Mouse (Mus musculus) embryonic facial prominence, embryonic 12.5 days (tissue): ENCODE results near the gene Cdk14. TPM values are rescaled to one million over a fixed set of nuclear protein-coding genes. Genes with fewer than 3 reads are reported as not detected.
A peak's percentile ranks its signal among the peaks of the same experiment; 100 is the strongest.

Experiments used
- ATAC-seq: fragments of 200-750 bp; cut with Nextera tagmentation; 2 replicates; pipeline ENCODE4 v1.8.0; 2017; ENCODE audit not compliant: insufficient number of reproducible peaks, insufficient read depth, low FRiP score, low TSS enrichment
- H3K27ac ChIP-seq: fragments of 300-500 bp; sonication (generic); 2 replicates; pipeline ENCODE4 v1.5.1; 2016; ENCODE audit warnings: mild to moderate bottlenecking
- H3K27me3 ChIP-seq: fragments of 300-500 bp; sonication (generic); 2 replicates; pipeline ENCODE4 v1.6.1; 2016; ENCODE audit warnings: mild to moderate bottlenecking, moderate library complexity
- H3K36me3 ChIP-seq: fragments of 300-500 bp; sonication (generic); 2 replicates; pipeline ENCODE4 v1.6.1; 2016; ENCODE audit warnings: mild to moderate bottlenecking
- H3K4me1 ChIP-seq: fragments of 300-500 bp; sonication (generic); 2 replicates; pipeline ENCODE4 v1.6.1; 2016
- H3K4me2 ChIP-seq: fragments of 300-500 bp; sonication (generic); replicated peaks from 2 replicates; pipeline ENCODE4 v1.6.1; 2016; ENCODE audit warnings: mild to moderate bottlenecking, moderate library complexity
- H3K4me3 ChIP-seq: fragments of 300-500 bp; sonication (generic); 2 replicates; pipeline ENCODE4 v1.5.1; 2016; ENCODE audit warnings: mild to moderate bottlenecking
- H3K9ac ChIP-seq: fragments of 300-500 bp; sonication (generic); 2 replicates; pipeline ENCODE4 v1.6.1; 2016; ENCODE audit warnings: mild to moderate bottlenecking, moderate library complexity
- H3K9me3 ChIP-seq: fragments of 300-500 bp; sonication (generic); 2 replicates; pipeline ENCODE4 v1.6.1; 2016; ENCODE audit warnings: mild to moderate bottlenecking, moderate library complexity
- WGBS: fragments of 180-500 bp; shearing (Covaris S2); methylation state at CpG from one replicate; pipeline ENCODE4 v1.1.7; 2016; 5-methylcytosine and 5-hydroxymethylcytosine counted together
- polyA plus RNA-seq: library from polyadenylated mRNA; unstranded; fragments of >200 nt; fragmentation: Nextera tagmentation; extraction: Ambion mirVana; gene quantifications from 2 replicates; pipeline ENCODE4 v1.2.1, GENCODE M21; 2016

Cdk14 gene
- polyA plus RNA-seq, 1 experiment from 2014 or later: 36.1 TPM

- no peaks in the 10 kb centered on the region for H3K9me3 ChIP-seq
- H3K4me3 ChIP-seq: no peak overlapping the region
- H3K36me3 ChIP-seq: no peaks in the 10 kb centered on the region
- WGBS: 49% methylated on average over 5 of the region's 5 CpGs
- ATAC-seq: no peak
- H3K4me2 ChIP-seq: no peak overlapping the region
- no peak overlapping the region for H3K27ac ChIP-seq
- 0 out of 2 replicates have a peak, but pooled peaks cover 6% of the 10 kb centered on the region for H3K4me1 ChIP-seq
- no peaks in the 10 kb centered on the region for H3K27me3 ChIP-seq
- H3K9ac ChIP-seq: no peak overlapping the region
Measured at GRCm38 (mm10) chr5:4858032-4858641, 562.0 kb downstream of the Cdk14 start.

DNA sequence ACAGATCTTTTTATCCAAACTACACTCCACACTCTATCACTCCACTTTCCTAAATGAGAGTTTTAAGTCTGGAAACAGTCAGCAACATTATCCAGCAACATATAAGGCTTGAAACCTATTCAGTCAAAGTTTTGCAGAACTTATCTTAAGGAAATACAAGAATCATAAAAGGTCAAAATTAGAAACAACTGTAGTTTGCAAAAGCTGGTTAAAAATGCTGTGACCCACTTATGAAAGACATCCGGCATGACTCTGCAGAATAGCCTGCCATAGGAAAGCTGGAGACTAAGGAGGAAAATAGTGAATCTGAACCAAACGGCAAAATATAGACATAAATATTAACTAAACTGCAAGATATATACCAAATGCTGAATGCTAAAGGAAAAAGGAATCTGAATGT, 566.6 kb downstream of the Cdk14 start:
- H3K4me3 ChIP-seq: no peak overlapping the region
- H3K27ac ChIP-seq: no peak overlapping the region
- H3K9me3 ChIP-seq: no peaks in the 10 kb centered on the region
- 0 out of 2 replicates have a peak, but pooled peaks cover 6% of the 10 kb centered on the region for H3K4me1 ChIP-seq
- H3K4me2 ChIP-seq: no peak overlapping the region
- H3K36me3 ChIP-seq: no peaks in the 10 kb centered on the region
- no peaks in the 10 kb centered on the region for H3K27me3 ChIP-seq
- WGBS: 85% methylated on average over 2 of the region's 2 CpGs
- no peak overlapping the region for H3K9ac ChIP-seq
- ATAC-seq: no peak

- ATAC-seq: no peak
- H3K36me3 ChIP-seq: no peaks in the 10 kb centered on the region
Measured at GRCm38 (mm10) chr5:4852711-4853320, 567.3 kb downstream of the Cdk14 start.

GRCm38 (mm10) chr5:4851934-4852710, 568.0 kb downstream of the Cdk14 start:
- Histone ChIP-seq H3K4me2 (no peak overlapping the region), H3K9me3 (no peaks in the 10 kb centered on the region), H3K9ac (no peak overlapping the region), H3K27me3 (no peaks in the 10 kb centered on the region), H3K36me3 (no peaks in the 10 kb centered on the region), H3K4me3 (no peak overlapping the region), H3K27ac (no peak overlapping the region), H3K4me1 (no peaks in the 10 kb centered on the region)
- ATAC-seq: no peak
- 85% methylated on average over 9 of the region's 9 CpGs for WGBS

More at GRCm38 (mm10) chr5:4852711-4853320, 567.3 kb downstream of the Cdk14 start:
- WGBS: 68% methylated on average over 6 of the region's 6 CpGs
- Histone ChIP-seq H3K4me2 (no peak overlapping the region), H3K27me3 (no peaks in the 10 kb centered on the region), H3K9me3 (no peaks in the 10 kb centered on the region), H3K27ac (no peak overlapping the region), H3K4me3 (no peak overlapping the region), H3K9ac (no peak overlapping the region), H3K4me1 (0 out of 2 replicates have a peak, but pooled peaks cover under 1% of the 10 kb centered on the region)

DNA sequence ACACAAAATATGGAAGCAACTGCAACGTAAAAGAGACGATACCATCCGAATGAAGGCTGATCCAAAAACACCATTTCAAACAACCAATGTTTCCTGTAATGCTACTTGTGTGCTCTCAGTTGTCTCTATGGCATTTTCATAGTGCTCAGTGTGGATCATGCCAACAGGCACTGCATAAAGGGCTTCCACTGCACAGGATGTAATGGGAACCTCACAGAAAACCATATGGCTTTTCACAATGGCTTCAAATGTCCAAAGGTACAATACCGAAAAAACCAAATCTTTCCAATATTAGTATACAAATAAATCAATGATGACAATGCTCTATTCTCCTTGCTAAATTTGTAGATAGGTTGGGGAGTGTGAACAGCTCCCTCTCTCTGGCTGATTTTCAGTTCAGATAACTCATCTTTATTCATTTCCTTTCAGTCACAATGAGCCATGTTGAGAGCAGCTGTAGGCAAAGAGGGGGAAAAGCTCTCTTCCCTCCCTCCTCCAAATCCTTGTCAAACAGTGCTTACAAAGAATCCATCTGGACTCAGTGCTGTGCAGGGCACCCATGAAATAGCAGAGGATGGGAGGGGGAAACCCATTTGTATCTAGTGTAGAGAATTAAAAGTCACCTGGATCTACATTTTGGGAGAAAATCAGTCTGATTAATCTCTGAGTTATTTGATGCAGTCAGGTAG, 568.7 kb downstream of the Cdk14 start:
- whole genome bisulfite sequencing: 95% methylated on average over 4 of the region's 4 CpGs
- ATAC-seq: no peak

DNA sequence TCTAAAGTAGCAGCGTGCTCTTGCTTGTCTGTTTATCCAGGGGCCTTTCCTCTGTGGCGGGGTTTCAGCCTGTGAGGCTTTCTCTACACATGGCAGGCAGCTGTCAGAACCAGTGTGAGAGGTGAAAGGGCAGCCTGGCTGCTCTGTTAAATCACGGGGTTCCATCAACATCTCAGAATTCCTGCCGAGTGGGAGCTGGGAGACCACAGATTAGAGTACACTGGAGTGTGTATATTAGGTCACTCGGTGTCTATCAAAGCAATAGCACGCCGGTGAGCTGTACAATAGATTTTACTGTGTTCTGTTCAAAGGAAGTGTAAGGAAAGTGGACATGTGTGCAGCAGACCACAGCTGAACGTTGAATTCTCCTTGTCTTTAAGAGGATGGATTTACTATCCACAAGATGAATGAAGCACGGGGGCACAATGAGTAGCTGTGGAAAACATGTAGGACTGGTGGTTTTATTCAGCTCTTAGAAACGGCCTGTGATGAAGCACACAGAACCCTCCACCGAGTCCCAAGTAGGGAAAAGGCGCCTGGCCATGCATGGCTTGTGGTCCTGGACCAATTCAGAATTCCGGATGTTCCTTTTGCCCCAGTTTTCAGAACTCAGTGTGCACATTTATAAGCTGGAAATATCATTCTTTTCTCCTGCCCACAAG, 585.2 kb downstream of the Cdk14 start:
- Histone ChIP-seq H3K4me2 (no peak overlapping the region), H3K27ac (peak overlapping the region; percentile 57), H3K9me3 (no peaks in the 10 kb centered on the region), H3K4me1 (peaks cover 18% of the 10 kb centered on the region), H3K4me3 (no peak overlapping the region), H3K27me3 (no peaks in the 10 kb centered on the region), H3K9ac (no peak overlapping the region), H3K36me3 (no peaks in the 10 kb centered on the region)
- WGBS: 16% methylated on average over 13 of the region's 13 CpGs
- peak; percentile 64; the same call in 1 of the 2 replicates for ATAC-seq

More for the DNA sequence above, 568.7 kb downstream of the Cdk14 start:
- Histone ChIP-seq H3K27me3 (no peaks in the 10 kb centered on the region), H3K9ac (no peak overlapping the region), H3K4me3 (no peak overlapping the region), H3K36me3 (no peaks in the 10 kb centered on the region), H3K27ac (no peak overlapping the region), H3K4me2 (no peak overlapping the region), H3K9me3 (no peaks in the 10 kb centered on the region), H3K4me1 (no peaks in the 10 kb centered on the region)

- 48% methylated on average over 11 of the region's 11 CpGs for WGBS
- Histone ChIP-seq H3K4me2 (no peak overlapping the region), H3K27me3 (no peaks in the 10 kb centered on the region), H3K27ac (no peak overlapping the region), H3K4me3 (no peak overlapping the region), H3K4me1 (peaks cover 18% of the 10 kb centered on the region), H3K36me3 (no peaks in the 10 kb centered on the region), H3K9me3 (no peaks in the 10 kb centered on the region), H3K9ac (no peak overlapping the region)
- no peak for ATAC-seq
Measured at GRCm38 (mm10) chr5:4833940-4834339, 586.2 kb downstream of the Cdk14 start.

DNA sequence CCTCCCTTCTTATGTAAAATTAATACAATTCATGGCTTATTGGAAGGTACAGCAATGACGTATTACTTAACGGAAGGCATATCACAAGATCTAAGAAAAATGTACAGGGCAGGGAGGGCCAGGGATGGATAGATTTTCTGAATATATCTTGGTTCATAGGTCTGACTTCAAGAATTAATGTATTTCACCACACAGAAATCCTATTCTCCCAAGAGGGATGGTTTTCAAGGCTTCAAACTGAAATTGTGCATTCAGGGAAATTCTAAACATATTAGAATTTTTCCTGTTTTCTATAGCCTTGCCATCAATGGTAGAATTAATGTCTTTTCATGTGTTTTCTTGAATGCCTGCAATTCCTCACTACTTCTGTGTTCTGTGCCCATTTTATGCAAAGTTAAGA, 593.2 kb downstream of the Cdk14 start:
- H3K4me3 ChIP-seq: no peak overlapping the region
- H3K9me3 ChIP-seq: no peaks in the 10 kb centered on the region
- no peak overlapping the region for H3K9ac ChIP-seq
- ATAC-seq: no peak
- H3K36me3 ChIP-seq: no peaks in the 10 kb centered on the region
- H3K27ac ChIP-seq: no peak overlapping the region
- 55% methylated on average over 2 of the region's 2 CpGs for WGBS
- H3K4me1 ChIP-seq: peaks cover under 1% of the 10 kb centered on the region
- no peak overlapping the region for H3K4me2 ChIP-seq
- H3K27me3 ChIP-seq: no peaks in the 10 kb centered on the region

- Histone ChIP-seq H3K36me3 (no peaks in the 10 kb centered on the region), H3K27ac (no peak overlapping the region), H3K9ac (no peak overlapping the region), H3K9me3 (no peaks in the 10 kb centered on the region), H3K4me3 (no peak overlapping the region), H3K4me2 (no peak overlapping the region), H3K4me1 (peaks cover 9% of the 10 kb centered on the region), H3K27me3 (no peaks in the 10 kb centered on the region)
- ATAC-seq: no peak
- WGBS: 52% methylated on average over 7 of the region's 7 CpGs
Measured at GRCm38 (mm10) chr5:4825951-4826350, 594.2 kb downstream of the Cdk14 start.

- no peaks in the 10 kb centered on the region for H3K27me3 ChIP-seq
- no peak overlapping the region for H3K4me2 ChIP-seq
- H3K9me3 ChIP-seq: no peaks in the 10 kb centered on the region
- no peak; the same call in 1 of the 2 replicates for ATAC-seq
- no peak overlapping the region for H3K27ac ChIP-seq
- WGBS: 88% methylated on average over 4 of the region's 4 CpGs
- no peaks in the 10 kb centered on the region for H3K36me3 ChIP-seq
- H3K4me1 ChIP-seq: peaks cover 12% of the 10 kb centered on the region
- no peak overlapping the region for H3K4me3 ChIP-seq
- H3K9ac ChIP-seq: no peak overlapping the region
Measured at GRCm38 (mm10) chr5:4825076-4825475, 595.0 kb downstream of the Cdk14 start.

DNA sequence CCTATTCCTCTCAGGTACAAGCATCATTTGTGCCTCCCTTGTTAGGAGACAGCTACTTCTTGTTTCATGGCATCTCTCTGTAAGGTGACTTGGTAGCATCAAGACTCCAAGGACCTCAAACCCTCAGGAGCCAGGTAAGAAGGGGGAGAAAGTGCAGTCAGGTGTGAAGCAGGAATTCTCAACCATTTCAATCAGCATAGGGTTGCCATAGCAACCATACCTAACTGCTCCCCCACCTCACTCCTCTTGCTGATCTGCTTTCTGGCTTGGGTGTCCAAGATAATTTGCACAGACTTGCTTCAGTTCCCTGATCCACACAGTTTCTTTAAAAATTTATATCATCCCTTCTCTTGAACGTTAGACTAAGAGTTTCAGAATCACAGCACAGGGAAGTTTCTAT, 595.9 kb downstream of the Cdk14 start:
- no peaks in the 10 kb centered on the region for H3K9me3 ChIP-seq
- no peak overlapping the region for H3K4me3 ChIP-seq
- no peak overlapping the region for H3K27ac ChIP-seq
- 59% methylated on average over 1 of the region's 1 CpGs for WGBS
- no peak for ATAC-seq
- H3K9ac ChIP-seq: no peak overlapping the region
- no peaks in the 10 kb centered on the region for H3K27me3 ChIP-seq
- H3K36me3 ChIP-seq: no peaks in the 10 kb centered on the region
- H3K4me1 ChIP-seq: peaks cover 12% of the 10 kb centered on the region
- H3K4me2 ChIP-seq: no peak overlapping the region
